Mouse (Mus musculus) T-helper 2 cell (primary cell): ENCODE measurements around the gene Hhex.

ENCODE experiments used
- in situ Hi-C: fragments of 300-600 bp; cut with MboI, MseI; formaldehyde crosslinking; loops from one replicate; pipeline ENCODE4 v1.15.1; 2025; ENCODE audit warnings: high pct_unique_total_duplicates

The Hhex gene

GRCm38 (mm10) chr19:37448212-37448611 is 13.6 kb downstream of the Hhex start:
- in situ Hi-C loops, result no loop called here

GRCm38 (mm10) chr19:37449246-37449645 is 14.6 kb downstream of the Hhex start:
- in situ Hi-C loops, result no loop called here

- in situ Hi-C loops, result no loop called here
Observed at GRCm38 (mm10) chr19:37455528-37455927, 20.9 kb downstream of the Hhex start.

GRCm38 (mm10) chr19:37455961-37456360 is 21.4 kb downstream of the Hhex start:
- in situ Hi-C loops, result no loop called here

GRCm38 (mm10) chr19:37458013-37458412 is 23.4 kb downstream of the Hhex start:
- in situ Hi-C loops, result no loop called here

- in situ Hi-C loops, result no loop called here
Observed at GRCm38 (mm10) chr19:37466403-37466802, 31.8 kb downstream of the Hhex start.

GRCm38 (mm10) chr19:37466978-37467377 is 32.4 kb downstream of the Hhex start:
- in situ Hi-C loops, result no loop called here

GRCm38 (mm10) chr19:37468841-37469566 is 34.4 kb downstream of the Hhex start:
- in situ Hi-C loops, result no loop called here

GRCm38 (mm10) chr19:37471680-37472079 is 37.1 kb downstream of the Hhex start:
- in situ Hi-C loops, result no loop called here

GRCm38 (mm10) chr19:37472589-37472988 is 38.0 kb downstream of the Hhex start:
- in situ Hi-C loops, result no loop called here

GRCm38 (mm10) chr19:37481704-37482103 is 47.1 kb downstream of the Hhex start:
- in situ Hi-C loops, result no loop called here

- in situ Hi-C loops, result no loop called here
Observed at GRCm38 (mm10) chr19:37482556-37483187, 48.1 kb downstream of the Hhex start.

GRCm38 (mm10) chr19:37484787-37485186 is 50.2 kb downstream of the Hhex start:
- in situ Hi-C loops, result no loop called here

GRCm38 (mm10) chr19:37486801-37487200 is 52.2 kb downstream of the Hhex start:
- in situ Hi-C loops, result no loop called here

GRCm38 (mm10) chr19:37487811-37488475 is 53.3 kb downstream of the Hhex start:
- in situ Hi-C loops, result no loop called here

- in situ Hi-C loops, result no loop called here
Observed at GRCm38 (mm10) chr19:37488608-37489262, 54.1 kb downstream of the Hhex start.
